ENCODE assay signal across 8 mouse cellular contexts in genomic region chr2:24409166-24409565, GRCm38 (mm10). TPM values are rescaled to one million over a fixed set of nuclear protein-coding genes. Genes with fewer than 3 reads are reported as not detected.
DNase-seq lines count a peak whose midpoint lies in the region; ATAC-seq lines count a peak whose summit lies in the region.

No protein-coding gene starts in this region.

- H3K36me3 ChIP-seq in hindbrain, embryonic 12.5 days, result no peaks in the 10 kb centered on the region

- H3K9ac ChIP-seq in hindbrain, embryonic 12.5 days, result no peak overlapping the region

- WGBS in hindbrain, embryonic 12.5 days, result 0% methylated on average over 2 of the region's 2 CpGs

- 0 out of 2 replicates have a peak, but pooled peaks have one; percentile 47 for ATAC-seq in erythroid progenitor cell, adult 5-6 weeks (replicated peaks; ENCODE audit: low FRiP score, poor library complexity, severe bottlenecking)
- peak; percentile 42 for ATAC-seq in hindbrain, embryonic 12.5 days (ENCODE audit: low FRiP score)
- ATAC-seq in megakaryocyte progenitor cell, adult 5-6 weeks (replicated peaks; ENCODE audit: poor library complexity), result peak; percentile 82

- peak; percentile 59 for DNase-seq in Muller cell, postnatal 12 days (ENCODE audit: inconsistent ontology term)
- DNase-seq in brain, embryonic 18.5 days (ENCODE audit: low read depth, low spot score), result peak; percentile 26
- peak; percentile 67 to 74 for DNase-seq in layer of hippocampus, postnatal 25 days (ENCODE audit: extremely low spot score in 1 of 2, low spot score in 1 of 2)
- DNase-seq in right cerebral cortex, adult 18-20 months, result peak; percentile 65
- DNase-seq in urinary bladder, postnatal 4 days (ENCODE audit: low spot score in 2 of 2), result peak; percentile 44 to 72

- H3K4me3 ChIP-seq in hindbrain, embryonic 12.5 days, result no peak overlapping the region

- peaks cover 24% of the 10 kb centered on the region for H3K27me3 ChIP-seq in hindbrain, embryonic 12.5 days

- no peaks in the 10 kb centered on the region for H3K9me3 ChIP-seq in hindbrain, embryonic 12.5 days (replicated peaks)

- H3K27ac ChIP-seq in hindbrain, embryonic 12.5 days, result no peak overlapping the region

- H3K4me2 ChIP-seq in hindbrain, embryonic 12.5 days (replicated peaks), result no peak overlapping the region

- peaks cover 24% of the 10 kb centered on the region for H3K4me1 ChIP-seq in hindbrain, embryonic 12.5 days

RNA-seq across cellular contexts. Expression of gene Psd4, which starts 41.8 kb away (rescaled TPM):
- total RNA-seq in erythroid progenitor cell, adult 5-6 weeks (2015; ENCODE audit: low replicate concordance), result 4.2 and 5.4 TPM in 2 replicates
- total RNA-seq in erythroid progenitor cell, adult 5-6 weeks (2017; ENCODE audit: low replicate concordance), result 10.9 and 12.5 TPM in 2 replicates
- 1.7 and 2.0 TPM in 2 replicates for polyA plus RNA-seq in hindbrain, embryonic 12.5 days (2016; fragmentation: Nextera tagmentation; extraction: Ambion mirVana)
- total RNA-seq in layer of hippocampus, postnatal 25 days (2021), result 1 to 10 TPM in 1 of 2 experiments, under 1 TPM in 1; 0.47 to 1.1 TPM
- total RNA-seq in megakaryocyte progenitor cell, adult 5-6 weeks (2015), result 43.0 and 43.9 TPM in 2 replicates
- 74.4 and 81.0 TPM in 2 replicates for total RNA-seq in megakaryocyte progenitor cell, adult 5-6 weeks (2017)
